Mouse (Mus musculus): ENCODE results near the gene Cdkal1. TPM values are rescaled to one million over a fixed set of nuclear protein-coding genes. Genes with fewer than 3 reads are reported as not detected.

Cdkal1 gene
- total and polyA plus RNA-seq, 3 experiments, result 8.7 to 13.7 (median 9.5) TPM

DNA sequence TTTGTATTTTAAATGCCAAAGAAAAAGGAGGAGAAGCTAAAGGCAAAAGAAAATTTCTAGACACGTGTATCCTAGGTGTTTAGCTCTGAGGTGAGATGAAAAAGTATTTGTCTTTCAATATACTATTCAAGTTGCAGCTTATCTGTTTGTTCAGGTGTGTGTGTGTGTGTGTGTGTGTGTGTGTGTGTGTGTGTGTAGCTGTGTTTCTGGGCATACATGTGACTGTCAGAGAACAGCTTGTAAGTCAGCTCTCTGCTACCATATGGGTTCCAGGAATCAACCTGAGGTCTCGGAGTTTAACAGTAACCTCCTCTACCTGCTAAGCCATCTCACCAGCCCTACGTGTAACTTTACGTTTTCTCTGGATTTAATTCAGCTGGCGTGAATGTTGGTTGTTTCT lies 76.0 kb downstream of the Cdkal1 start:
- TF ChIP-seq NRF1 (IDR thresholded peaks at IDR 0.05; ENCODE audit: low read depth, low read length) (no peak), ETS1 (conservative IDR thresholded peaks at IDR 0.05; ENCODE audit: low read depth, low read length) (no peak), HCFC1 (IDR thresholded peaks at IDR 0.05; ENCODE audit: low read depth, low read length) (no peak), MAZ (IDR thresholded peaks at IDR 0.05; ENCODE audit: low read depth, low read length) (no peak), E2F4 (IDR thresholded peaks at IDR 0.05; ENCODE audit: insufficient replicate concordance, low read depth, low read length) (no peak), USF1 (IDR thresholded peaks at IDR 0.05; ENCODE audit: low read depth, low read length) (no peak), USF2 (conservative IDR thresholded peaks at IDR 0.05; ENCODE audit: low read depth, low read length) (no peak), ZMIZ1 (IDR thresholded peaks at IDR 0.05; ENCODE audit: low read depth, low read length) (no peak), UBTF (IDR thresholded peaks at IDR 0.05; ENCODE audit: low read depth, low read length) (no peak), SIN3A (IDR thresholded peaks at IDR 0.05; ENCODE audit: low read length) (no peak), GABPA (IDR thresholded peaks at IDR 0.05; ENCODE audit: insufficient replicate concordance, low read depth, low read length) (no peak), POLR2A (IDR thresholded peaks at IDR 0.05; ENCODE audit: low read depth, low read length) (no peak)
- Histone ChIP-seq H3K4me1 (ENCODE audit: control insufficient read depth in 1 of 2, insufficient read depth in 2 of 2) (peaks cover 0 to 11% of the 10 kb centered on the region in 2 experiments; a peak in 2 of 4 replicates), H3K9me3 (replicated peaks; ENCODE audit: low read length) (no peaks in the 10 kb centered on the region), H3K36me3 (replicated peaks in 1 of 2; ENCODE audit: control insufficient read depth in 1 of 2, insufficient read depth in 1 of 2, low read length in 1 of 2) (peaks cover 0 to 16% of the 10 kb centered on the region in 2 experiments), H3K27ac (ENCODE audit: insufficient read depth, low read depth) (no peak overlapping the region), H3K4me3 (replicated peaks in 1 of 3; ENCODE audit: low read depth in 2 of 3, low read length in 2 of 3, poor library complexity in 1 of 3) (no peak overlapping the region), H3K27me3 (replicated peaks) (no peaks in the 10 kb centered on the region), H3K4me2 (ENCODE audit: insufficient read depth, low read depth, poor library complexity, severe bottlenecking) (no peak overlapping the region), H3K9ac (ENCODE audit: insufficient read depth, low read depth) (no peak overlapping the region), H3K79me2 (replicated peaks; ENCODE audit: control insufficient read depth, extremely low read depth, insufficient read depth, poor library complexity, severe bottlenecking) (no peaks in the 10 kb centered on the region)
- dilution Hi-C loops (cut with MboI; ENCODE audit: extremely low pct_ligation_motif_present, extremely low pct_unique_long_range_greater_than_20kb, low sequenced_read_pairs), result no loop called here
- no peak for DNase-seq (ENCODE audit: extremely low read depth)
- in situ Hi-C loops (cut with MboI; ENCODE audit: low pct_ligation_motif_present, low pct_unique_long_range_greater_than_20kb, low sequenced_read_pairs), result no loop called here

DNA sequence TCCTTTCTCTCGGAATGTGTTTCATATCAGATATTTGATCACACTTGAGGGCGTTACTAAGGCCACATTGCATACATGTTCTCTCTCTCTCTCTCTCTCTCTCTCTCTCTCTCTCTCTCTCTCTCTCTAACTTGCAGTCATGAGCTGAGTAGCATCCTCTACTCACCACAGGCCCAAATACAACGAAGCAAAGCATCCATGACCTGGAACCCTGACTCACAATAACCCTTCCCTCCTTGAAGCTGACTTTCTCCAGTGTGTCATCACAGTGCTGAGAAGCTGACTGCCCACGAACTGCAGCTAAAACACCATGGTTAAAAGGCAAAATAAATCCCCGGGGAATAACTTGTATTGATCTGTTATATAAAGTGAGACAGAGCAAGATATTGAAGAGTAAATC lies 76.4 kb downstream of the Cdkal1 start:
- H3K4me3 ChIP-seq (replicated peaks in 1 of 3; ENCODE audit: low read depth in 2 of 3, low read length in 2 of 3, poor library complexity in 1 of 3), result no peak overlapping the region
- H3K36me3 ChIP-seq (replicated peaks in 1 of 2; ENCODE audit: control insufficient read depth in 1 of 2, insufficient read depth in 1 of 2, low read length in 1 of 2), result peaks cover 0 to 16% of the 10 kb centered on the region in 2 experiments
- peaks cover 0 to 11% of the 10 kb centered on the region in 2 experiments; a peak in 2 of 4 replicates for H3K4me1 ChIP-seq (ENCODE audit: control insufficient read depth in 1 of 2, insufficient read depth in 2 of 2)

More for the DNA sequence above, 76.4 kb downstream of the Cdkal1 start:
- TF ChIP-seq ZMIZ1 (IDR thresholded peaks at IDR 0.05; ENCODE audit: low read depth, low read length), result no peak
- TF ChIP-seq CHD2 (IDR thresholded peaks at IDR 0.05; ENCODE audit: low read length), result no peak
- TF ChIP-seq TCF12 (IDR thresholded peaks at IDR 0.05; ENCODE audit: low read depth, low read length), result no peak
- no peak for TF ChIP-seq E2F4 (IDR thresholded peaks at IDR 0.05; ENCODE audit: insufficient replicate concordance, low read depth, low read length)
- TF ChIP-seq SMC3 (IDR thresholded peaks at IDR 0.05; ENCODE audit: low read depth, low read length), result no peak
- no peak for TF ChIP-seq ZKSCAN1 (IDR thresholded peaks at IDR 0.05; ENCODE audit: borderline replicate concordance, low read depth, low read length)
- no peak for TF ChIP-seq TBP (conservative IDR thresholded peaks at IDR 0.05; ENCODE audit: low read depth, low read length)
- TF ChIP-seq USF2 (conservative IDR thresholded peaks at IDR 0.05; ENCODE audit: low read depth, low read length), result no peak
- TF ChIP-seq MXI1 (IDR thresholded peaks at IDR 0.05; ENCODE audit: low read depth, low read length), result no peak
- TF ChIP-seq UBTF (IDR thresholded peaks at IDR 0.05; ENCODE audit: low read depth, low read length), result no peak
- TF ChIP-seq MAFK (IDR thresholded peaks at IDR 0.05; ENCODE audit: insufficient replicate concordance, low read length), result no peak
- TF ChIP-seq MAZ (IDR thresholded peaks at IDR 0.05; ENCODE audit: low read depth, low read length), result no peak
- no peak for TF ChIP-seq GABPA (IDR thresholded peaks at IDR 0.05; ENCODE audit: insufficient replicate concordance, low read depth, low read length)
- TF ChIP-seq POLR2A (IDR thresholded peaks at IDR 0.05; ENCODE audit: low read depth, low read length), result no peak
- no peak for TF ChIP-seq MEF2A (IDR thresholded peaks at IDR 0.05; ENCODE audit: borderline replicate concordance, low read depth, low read length)
- no peak for TF ChIP-seq MAX (IDR thresholded peaks at IDR 0.05; ENCODE audit: low read length)
- no peak for TF ChIP-seq IRF4 (IDR thresholded peaks at IDR 0.05; ENCODE audit: low read depth, low read length)
- TF ChIP-seq JUN (IDR thresholded peaks at IDR 0.05; ENCODE audit: insufficient read depth, low read depth, low read length), result no peak
- TF ChIP-seq NELFE (IDR thresholded peaks at IDR 0.05; ENCODE audit: low read depth, low read length), result no peak
- no peak overlapping the region for H3K4me2 ChIP-seq (ENCODE audit: insufficient read depth, low read depth, poor library complexity, severe bottlenecking)
- H3K9ac ChIP-seq (ENCODE audit: insufficient read depth, low read depth), result no peak overlapping the region
- no peaks in the 10 kb centered on the region for H3K9me3 ChIP-seq (replicated peaks; ENCODE audit: low read length)
- no peak for DNase-seq (ENCODE audit: extremely low read depth)
- dilution Hi-C loops (cut with MboI; ENCODE audit: extremely low pct_ligation_motif_present, extremely low pct_unique_long_range_greater_than_20kb, low sequenced_read_pairs) (no loop called here), in situ Hi-C loops (cut with MboI; ENCODE audit: low pct_ligation_motif_present, low pct_unique_long_range_greater_than_20kb, low sequenced_read_pairs) (no loop called here)
- H3K79me2 ChIP-seq (replicated peaks; ENCODE audit: control insufficient read depth, extremely low read depth, insufficient read depth, poor library complexity, severe bottlenecking), result no peaks in the 10 kb centered on the region
- H3K27me3 ChIP-seq (replicated peaks), result no peaks in the 10 kb centered on the region
- no peak overlapping the region for H3K27ac ChIP-seq (ENCODE audit: insufficient read depth, low read depth)
